Mouse (Mus musculus): ENCODE measurements around the gene Tbca.

The Tbca gene

DNA sequence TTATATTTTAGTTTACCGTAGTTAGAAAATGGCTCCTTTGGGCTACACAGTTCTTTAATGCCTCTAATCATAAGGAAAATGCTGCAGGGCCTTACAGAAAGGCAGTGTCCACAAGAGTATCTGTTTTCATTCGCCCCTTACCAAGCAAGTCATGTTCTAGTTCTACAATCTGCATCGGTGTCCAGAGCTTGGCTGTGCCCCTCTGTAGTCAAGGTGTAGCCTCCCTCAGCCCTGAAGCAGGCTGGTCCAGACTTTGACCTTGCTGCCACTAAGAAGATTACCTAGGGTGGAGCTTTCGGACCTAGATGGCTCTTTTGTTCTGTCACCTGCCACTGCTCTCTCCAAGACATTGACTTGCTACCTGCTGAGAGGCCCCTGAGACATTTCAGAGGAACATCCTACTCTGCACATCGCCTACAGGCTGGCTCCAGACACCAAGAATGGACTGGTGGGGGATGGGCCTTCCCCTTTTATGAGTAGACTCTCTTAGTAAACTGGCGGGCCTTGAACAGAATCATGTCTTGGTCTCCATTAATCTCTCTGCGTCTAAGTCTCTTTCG is 69.4 kb downstream of the Tbca start:
- no peak for DNase-seq

DNA sequence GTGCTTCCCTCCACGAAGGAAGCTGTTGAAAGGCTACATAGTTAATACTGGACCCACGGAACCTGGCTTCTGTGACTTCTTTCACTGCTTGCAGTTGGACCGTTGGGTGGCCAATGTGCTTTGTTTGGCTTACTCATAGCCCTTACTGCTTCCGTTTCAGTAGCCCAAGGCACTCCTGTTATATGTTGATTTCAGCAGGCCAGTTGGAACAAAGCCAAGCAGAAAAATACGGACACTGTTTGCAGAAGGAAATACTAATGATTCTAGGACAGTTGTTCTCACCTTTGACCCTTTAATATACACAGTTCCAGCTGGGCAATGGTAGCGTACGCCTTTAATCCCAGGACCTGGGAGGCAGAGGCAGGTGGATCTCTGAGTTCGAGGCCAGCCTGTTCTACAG is 70.5 kb downstream of the Tbca start:
- no peak for DNase-seq

GRCm38 (mm10) chr13:94862491-94863230 is 74.0 kb downstream of the Tbca start:
- DNase-seq = no peak

- no peak for DNase-seq
Observed at GRCm38 (mm10) chr13:94866906-94867305, 78.2 kb downstream of the Tbca start.

DNA sequence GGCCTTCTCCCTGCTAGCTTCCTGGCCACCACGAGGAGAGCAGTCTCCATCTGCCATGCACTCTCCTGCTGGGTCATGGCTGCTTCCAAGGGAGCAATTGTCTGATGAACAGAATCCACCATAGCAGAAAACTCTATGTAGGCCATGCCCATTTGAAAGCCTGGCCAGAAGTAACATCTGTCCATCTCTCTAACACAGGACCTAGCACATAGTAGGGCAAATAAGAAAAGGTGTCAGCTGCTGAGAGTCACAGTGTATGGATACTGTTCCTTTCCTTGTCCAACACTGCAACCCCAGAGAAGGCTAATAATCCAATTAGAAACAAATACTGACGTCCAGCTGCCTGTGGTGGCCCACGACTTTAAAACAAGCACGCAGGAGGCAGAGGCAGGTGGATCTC is 79.1 kb downstream of the Tbca start:
- DNase-seq = no peak

- no peak for DNase-seq
Observed at GRCm38 (mm10) chr13:94868478-94868950, 79.8 kb downstream of the Tbca start.

- no peak for DNase-seq
Observed at GRCm38 (mm10) chr13:94869541-94869940, 80.8 kb downstream of the Tbca start.

DNA sequence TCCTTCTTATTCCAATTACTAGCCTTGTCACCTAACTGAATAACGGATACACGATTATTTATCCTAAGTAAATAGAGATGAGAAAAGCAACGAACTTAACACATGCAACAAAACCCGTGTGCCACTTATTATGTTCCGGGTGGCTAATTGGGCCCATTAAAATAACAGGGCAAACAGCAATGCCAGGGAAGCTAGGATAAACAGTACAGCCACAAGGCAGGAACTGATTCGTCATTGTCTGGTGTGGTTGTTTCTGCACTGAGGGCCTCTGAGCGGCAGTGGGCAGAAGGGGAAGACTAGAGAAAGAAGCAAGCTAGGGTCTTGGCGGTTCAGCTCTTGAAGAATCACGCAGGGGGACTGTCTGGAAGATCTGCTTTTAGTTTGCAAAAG is 81.4 kb downstream of the Tbca start:
- DNase-seq = no peak

DNA sequence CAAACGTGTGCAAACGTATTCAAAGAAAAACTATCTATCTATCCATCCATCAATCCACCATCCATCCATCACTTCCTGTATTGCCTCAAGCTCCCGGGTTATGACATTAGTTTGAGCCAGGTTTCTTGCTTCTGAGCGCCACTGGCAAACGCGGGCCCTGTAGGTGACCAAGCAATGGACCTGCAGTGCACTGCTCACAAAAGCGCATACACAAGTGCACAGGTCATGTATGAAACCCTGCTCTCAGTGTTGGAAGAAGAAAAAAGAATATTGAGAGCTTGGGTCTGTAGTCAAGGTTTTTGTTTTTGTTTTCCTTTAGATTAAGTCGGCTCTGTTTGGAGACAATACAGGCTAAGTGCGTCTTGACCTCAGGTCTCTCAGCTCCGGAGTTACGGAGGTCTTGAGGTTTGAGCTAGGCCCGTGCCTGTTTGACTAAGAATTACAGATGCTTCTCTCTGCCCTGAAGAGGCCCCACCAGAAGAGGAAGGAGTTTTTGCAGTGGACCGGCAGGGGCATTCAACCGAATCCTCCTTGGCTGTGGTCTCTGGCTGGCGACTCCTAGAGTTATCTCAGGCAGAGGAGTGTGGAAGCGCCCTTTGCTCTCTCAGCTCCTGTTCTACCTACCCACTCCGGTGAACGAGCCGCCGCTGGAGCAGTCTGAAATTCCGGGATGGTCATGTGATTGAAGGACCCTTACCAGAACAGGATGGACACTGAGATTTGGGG is 81.9 kb downstream of the Tbca start:
- no peak for DNase-seq

- DNase-seq = no peak
Observed at GRCm38 (mm10) chr13:94871806-94872320, 83.2 kb downstream of the Tbca start.

GRCm38 (mm10) chr13:94872439-94872838 is 83.7 kb downstream of the Tbca start:
- DNase-seq = no peak

DNA sequence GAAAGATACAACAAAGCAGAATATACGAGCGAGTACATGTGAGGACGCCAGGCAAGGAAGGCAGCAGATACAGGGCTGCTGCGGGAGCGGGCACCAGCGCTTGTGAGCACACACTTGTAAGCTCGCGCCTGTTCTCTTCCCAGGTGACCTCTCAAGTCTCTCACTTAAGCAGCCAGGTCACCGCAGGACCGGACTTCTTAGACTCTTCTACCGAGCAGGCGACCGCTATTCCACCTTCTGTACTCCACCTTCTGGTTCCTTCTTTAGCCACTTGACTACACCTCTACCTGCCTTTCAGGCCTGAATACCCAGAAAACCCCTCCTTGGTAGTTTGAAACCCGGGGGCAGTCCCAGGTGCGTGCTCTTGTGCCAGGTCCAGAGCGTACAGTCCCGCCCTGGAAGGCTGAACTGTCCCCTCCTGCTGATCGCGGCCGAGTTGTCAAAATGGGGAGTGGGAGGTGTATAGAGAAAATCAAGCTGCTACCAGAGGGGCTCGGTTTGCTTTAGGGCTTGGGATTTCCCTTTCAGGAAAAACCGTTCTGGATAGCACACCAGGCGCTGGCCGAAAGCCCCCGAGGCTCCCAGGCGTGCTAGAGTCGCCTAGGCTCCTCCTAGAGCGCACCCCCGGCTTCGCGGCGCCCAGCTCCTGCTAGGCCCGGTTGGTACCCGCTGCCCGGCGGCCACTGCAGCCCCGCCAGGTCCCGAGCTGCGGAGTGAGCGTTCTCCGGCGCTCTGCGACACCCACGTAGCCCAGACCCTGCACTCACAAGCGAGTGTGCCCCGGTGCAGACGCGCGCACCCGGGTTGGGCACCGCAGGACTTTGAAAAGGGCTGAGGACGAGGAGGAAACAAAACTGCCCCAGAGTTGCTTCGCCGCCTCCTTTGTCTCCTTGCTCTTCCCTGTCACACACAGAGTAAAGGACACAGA is 84.7 kb downstream of the Tbca start:
- no peak for DNase-seq

DNA sequence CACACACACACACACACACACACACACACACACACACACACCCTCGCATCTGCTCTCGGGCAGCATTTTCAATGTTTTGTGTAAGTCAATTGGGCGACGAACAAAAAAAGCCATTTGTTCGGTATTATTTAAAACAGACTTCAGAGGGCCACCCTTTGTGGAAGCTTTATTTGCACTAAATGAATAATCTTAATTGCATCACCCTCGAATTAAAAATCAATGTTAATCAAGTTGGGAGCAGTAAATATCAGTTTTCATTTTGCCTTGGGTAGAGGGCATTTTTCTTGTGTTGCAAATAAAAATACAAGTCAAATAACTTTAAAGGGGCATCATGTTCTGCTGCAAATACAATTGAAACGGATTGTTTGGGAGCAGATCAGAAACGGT is 85.3 kb downstream of the Tbca start:
- no peak for DNase-seq

DNA sequence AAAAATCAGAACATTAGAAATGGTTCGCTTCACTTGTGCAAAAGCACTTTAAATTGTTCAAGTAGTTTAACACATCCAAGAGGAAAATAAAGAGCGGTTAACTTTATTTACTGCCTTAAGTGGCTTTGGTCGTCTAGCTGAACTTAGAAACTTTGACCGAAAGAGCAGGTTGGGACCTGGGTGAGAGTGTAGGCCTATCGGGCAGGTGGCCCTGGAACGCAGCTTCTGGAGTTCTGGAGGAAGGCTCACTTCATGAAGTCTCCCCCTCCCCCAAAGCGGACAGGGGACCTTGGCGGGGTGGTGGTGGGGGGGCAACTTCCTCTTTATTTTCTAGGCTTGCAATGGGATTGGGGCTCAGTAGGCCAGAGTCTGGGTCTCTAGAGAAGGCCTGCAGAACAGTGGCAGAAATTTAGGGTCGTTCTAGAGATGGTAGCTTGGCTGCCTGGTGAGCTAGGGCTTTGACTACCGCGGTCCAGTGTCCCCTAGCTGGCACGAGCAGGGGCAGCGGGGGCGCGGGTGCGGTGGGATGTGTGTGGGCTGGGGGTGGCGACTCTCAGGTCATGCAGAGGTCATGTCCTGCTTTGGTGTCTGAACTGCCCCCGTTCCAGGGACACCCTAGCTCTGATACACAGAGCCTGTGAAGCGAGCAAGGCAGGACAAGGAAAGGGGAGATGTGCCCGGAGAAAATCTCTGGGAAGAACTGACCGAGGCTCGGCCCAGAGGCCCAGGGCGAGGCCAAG is 86.1 kb downstream of the Tbca start:
- DNase-seq = no peak

DNA sequence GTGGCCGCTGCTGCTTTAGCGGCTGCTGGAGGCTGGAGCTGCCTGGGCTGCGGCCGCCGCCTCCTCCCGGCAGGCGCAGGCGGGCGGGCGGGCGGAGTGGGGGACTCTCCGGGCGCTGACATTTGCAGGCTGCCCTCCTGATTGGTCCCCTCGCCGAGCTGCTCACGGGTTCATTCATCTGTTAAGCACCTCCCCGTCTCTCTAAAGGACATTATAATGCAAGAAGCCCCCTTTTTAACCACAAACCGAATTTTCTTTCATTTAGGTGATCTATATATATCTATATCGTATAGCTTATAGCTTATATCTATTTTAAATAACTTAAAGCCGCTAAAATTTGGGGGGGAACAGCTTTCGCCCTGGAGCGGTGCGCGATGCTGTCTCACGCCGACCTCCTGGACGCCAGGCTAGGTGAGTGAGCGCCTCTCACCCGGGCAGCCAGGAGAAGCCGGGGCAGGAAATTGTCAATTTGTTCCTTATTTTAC is 86.7 kb downstream of the Tbca start, which contains the start of gene Otp:
Gene Otp (plus strand): TSS at position 207 of the 485 bp plus-strand sequence.
- DNase-seq = no peak

DNA sequence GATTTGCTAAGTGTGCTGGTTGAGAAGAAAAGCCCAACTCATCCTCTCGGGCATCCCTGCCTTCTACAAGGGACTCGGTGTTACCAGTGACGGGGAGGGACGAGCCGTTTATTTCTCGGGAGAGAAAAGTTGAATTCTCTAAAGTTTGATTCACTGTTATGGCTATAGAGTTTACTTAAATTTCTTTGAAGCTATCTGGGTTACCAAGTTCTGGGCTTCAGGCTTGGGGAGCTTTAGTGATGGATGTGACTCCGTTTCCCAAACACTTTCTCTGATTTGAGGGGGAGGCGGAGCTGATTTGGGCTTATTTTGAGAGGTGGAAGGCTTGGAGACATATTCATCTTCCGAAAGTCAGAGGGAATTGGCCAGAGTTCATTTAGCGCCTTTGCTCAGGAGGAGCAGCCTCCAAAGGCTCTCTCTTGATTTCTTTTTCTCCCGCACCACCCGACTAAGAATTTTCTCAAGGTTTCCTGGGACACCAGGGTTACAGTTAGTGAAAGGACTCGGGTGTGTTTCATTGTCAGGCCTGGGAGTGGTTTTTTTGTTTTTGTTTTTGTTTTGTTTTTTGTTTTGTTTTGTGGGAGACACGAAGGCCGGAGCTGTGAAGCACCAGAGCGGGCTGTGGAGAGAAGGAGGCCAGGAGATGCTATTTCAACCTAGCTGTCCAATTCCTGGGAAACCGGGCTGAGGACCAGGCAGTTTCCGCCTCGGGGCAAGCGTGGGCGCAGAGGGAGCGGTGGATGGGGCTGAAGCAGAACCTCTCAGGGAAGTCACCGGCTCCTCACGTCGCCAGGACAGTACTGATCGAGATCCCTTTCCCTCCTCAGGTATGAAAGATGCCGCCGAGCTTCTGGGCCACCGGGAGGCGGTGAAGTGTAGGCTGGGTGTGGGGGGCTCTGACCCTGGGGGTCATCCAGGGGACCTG is 87.8 kb downstream of the Tbca start:
- DNase-seq = no peak

- DNase-seq = no peak
Observed at GRCm38 (mm10) chr13:94877211-94877590, 88.5 kb downstream of the Tbca start.

- DNase-seq = no peak
Observed at GRCm38 (mm10) chr13:94877991-94878745, 89.5 kb downstream of the Tbca start.

DNA sequence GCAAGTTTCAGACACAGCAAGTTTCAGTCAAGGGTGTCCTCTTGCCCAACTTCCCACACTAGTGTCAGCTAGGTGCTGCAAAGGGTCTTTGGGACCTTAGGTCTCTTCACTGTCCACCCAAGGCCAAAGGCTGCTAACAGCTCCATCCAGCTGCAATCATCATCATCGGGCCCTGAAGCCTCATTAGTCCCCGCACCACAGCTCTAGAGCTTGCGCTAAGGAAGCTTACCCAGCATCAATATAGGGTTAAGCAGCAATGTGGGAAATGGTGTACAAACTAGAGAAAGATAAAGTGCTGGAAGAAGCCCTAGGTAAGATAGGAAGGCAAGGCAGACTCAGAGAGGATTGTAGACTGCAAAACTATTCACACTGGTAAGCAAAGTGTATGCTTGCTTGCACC is 92.5 kb downstream of the Tbca start:
- DNase-seq = no peak

GRCm38 (mm10) chr13:94882221-94882620 is 93.5 kb downstream of the Tbca start:
- no peak for DNase-seq

All from kidney, adult 18-20 months (tissue).